Mouse (Mus musculus) liver, postnatal 0 days (tissue): ENCODE measurements around the gene Rgs7. TPM values are rescaled to one million over a fixed set of nuclear protein-coding genes. Genes with fewer than 3 reads are reported as not detected.

Source experiments
- ATAC-seq: fragments of 200-750 bp; cut with Nextera tagmentation; 2 replicates; pipeline ENCODE4 v1.8.0; 2017; ENCODE audit warnings: mild to moderate bottlenecking, moderate library complexity
- DNase-seq: peaks from one replicate; pipeline ENCODE4 v3.0.0-alpha.2; 2016
- H3K27ac ChIP-seq: fragments of 300-500 bp; sonication (generic); 2 replicates; pipeline ENCODE4 v1.5.1; 2014; ENCODE audit warnings: antibody characterized with exemption, moderate library complexity, mild to moderate bottlenecking, low read depth
- H3K27me3 ChIP-seq: fragments of 300-500 bp; sonication (generic); 2 replicates; pipeline ENCODE4 v1.6.1; 2014; ENCODE audit warnings: low read length, control low read depth, mixed read lengths; ENCODE audit not compliant: insufficient read depth
- H3K36me3 ChIP-seq: fragments of 300-500 bp; sonication (generic); replicated peaks from 2 replicates; pipeline ENCODE4 v1.6.1; 2014; ENCODE audit warnings: mild to moderate bottlenecking, control low read depth, low read length, moderate library complexity, mixed read lengths; ENCODE audit not compliant: insufficient read depth
- H3K4me1 ChIP-seq: fragments of 300-500 bp; sonication (generic); 2 replicates; pipeline ENCODE4 v1.6.1; 2014; ENCODE audit warnings: antibody characterized with exemption, mild to moderate bottlenecking, control low read depth; ENCODE audit not compliant: insufficient read depth
- H3K4me2 ChIP-seq: fragments of 300-500 bp; sonication (generic); 2 replicates; pipeline ENCODE4 v1.6.1; 2014; ENCODE audit warnings: low read depth, mild to moderate bottlenecking, low read length, moderate library complexity, mixed read lengths
- H3K4me3 ChIP-seq: fragments of 300-500 bp; sonication (generic); 2 replicates; pipeline ENCODE4 v1.5.1; 2014; ENCODE audit warnings: low read depth, low read length
- H3K9ac ChIP-seq: fragments of 300-500 bp; sonication (generic); replicated peaks from 2 replicates; pipeline ENCODE4 v1.6.1; 2014; ENCODE audit warnings: mild to moderate bottlenecking, moderate library complexity
- H3K9me3 ChIP-seq: fragments of 300-500 bp; sonication (generic); 2 replicates; pipeline ENCODE4 v1.6.1; 2016; ENCODE audit warnings: mild to moderate bottlenecking, control low read depth, low read length, mixed read lengths
- CTCF ChIP-seq: sonication (generic); IDR thresholded peaks from 2 replicates; pipeline ENCODE4 v1.5.1; 2016; ENCODE audit warnings: antibody characterized with exemption, low read depth
- EP300 ChIP-seq: IDR thresholded peaks from 2 replicates; pipeline ENCODE4 v1.6.1; 2016; ENCODE audit warnings: antibody characterized with exemption, low read depth, mild to moderate bottlenecking
- WGBS: fragments of 180-500 bp; shearing (Covaris S2); extraction: QIAGEN DNeasy Blood & Tissue Kit; methylation state at CpG from one replicate; pipeline ENCODE4 v1.1.7; 2014; ENCODE audit not compliant: insufficient replicate concordance; 5-methylcytosine and 5-hydroxymethylcytosine counted together
- polyA plus RNA-seq: library from polyadenylated mRNA; unstranded; fragments of >200 nt; fragmentation: Nextera tagmentation; extraction: Ambion mirVana; gene quantifications from 2 replicates; pipeline ENCODE4 v1.2.1, GENCODE M21; 2015

Rgs7 gene
- polyA plus RNA-seq, 1 experiment from 2014 or later: not detected

GRCm38 (mm10) chr1:175363606-175364005, 128.7 kb downstream of the Rgs7 start:
- Histone ChIP-seq H3K9ac (no peak overlapping the region), H3K27me3 (no peaks in the 10 kb centered on the region), H3K4me2 (no peak overlapping the region), H3K4me1 (no peaks in the 10 kb centered on the region), H3K4me3 (no peak overlapping the region), H3K9me3 (no peaks in the 10 kb centered on the region), H3K27ac (no peak overlapping the region), H3K36me3 (no peaks in the 10 kb centered on the region)
- WGBS: 72% methylated on average over 3 of the region's 3 CpGs
- no peak for DNase-seq
- TF ChIP-seq EP300: no peak
- TF ChIP-seq CTCF: no peak
- no peak for ATAC-seq

- Histone ChIP-seq H3K4me1 (no peaks in the 10 kb centered on the region), H3K4me2 (no peak overlapping the region), H3K27me3 (no peaks in the 10 kb centered on the region), H3K9me3 (no peaks in the 10 kb centered on the region), H3K27ac (no peak overlapping the region), H3K36me3 (no peaks in the 10 kb centered on the region), H3K4me3 (no peak overlapping the region), H3K9ac (no peak overlapping the region)
- no peak for DNase-seq
- TF ChIP-seq CTCF: no peak
- ATAC-seq: no peak
- 52% methylated on average over 7 of the region's 7 CpGs for WGBS
These were observed 132.6 kb downstream of the Rgs7 start for GRCm38 (mm10) chr1:175359411-175360366.

GRCm38 (mm10) chr1:175352921-175353320, 139.4 kb downstream of the Rgs7 start:
- no peak overlapping the region for H3K27ac ChIP-seq
- H3K27me3 ChIP-seq: no peaks in the 10 kb centered on the region
- no peaks in the 10 kb centered on the region for H3K4me1 ChIP-seq
- H3K9ac ChIP-seq: no peak overlapping the region
- DNase-seq (no peak), ATAC-seq (no peak)
- no peaks in the 10 kb centered on the region for H3K36me3 ChIP-seq
- no peak overlapping the region for H3K4me3 ChIP-seq
- H3K9me3 ChIP-seq: no peaks in the 10 kb centered on the region
- no peak for TF ChIP-seq EP300
- TF ChIP-seq CTCF: no peak
- 64% methylated on average over 4 of the region's 4 CpGs for WGBS
- no peak overlapping the region for H3K4me2 ChIP-seq

GRCm38 (mm10) chr1:175346162-175346561, 146.1 kb downstream of the Rgs7 start:
- Histone ChIP-seq H3K27ac (no peak overlapping the region), H3K9me3 (no peaks in the 10 kb centered on the region), H3K9ac (no peak overlapping the region), H3K4me2 (no peak overlapping the region), H3K36me3 (no peaks in the 10 kb centered on the region), H3K4me3 (no peak overlapping the region), H3K27me3 (no peaks in the 10 kb centered on the region), H3K4me1 (no peaks in the 10 kb centered on the region)
- 63% methylated on average over 1 of the region's 1 CpGs for WGBS
- no peak for TF ChIP-seq EP300
- no peak for TF ChIP-seq CTCF
- no peak for ATAC-seq
- DNase-seq: no peak

- Histone ChIP-seq H3K4me2 (no peak overlapping the region), H3K4me3 (no peak overlapping the region), H3K4me1 (no peaks in the 10 kb centered on the region), H3K36me3 (no peaks in the 10 kb centered on the region), H3K27me3 (no peaks in the 10 kb centered on the region), H3K9me3 (no peaks in the 10 kb centered on the region), H3K27ac (no peak overlapping the region), H3K9ac (no peak overlapping the region)
- TF ChIP-seq CTCF (no peak), EP300 (no peak)
- ATAC-seq: no peak
- no peak for DNase-seq
- WGBS: 76% methylated on average over 4 of the region's 4 CpGs
These were observed 156.1 kb downstream of the Rgs7 start for GRCm38 (mm10) chr1:175336191-175336590.

GRCm38 (mm10) chr1:175333041-175333854, 159.1 kb downstream of the Rgs7 start:
- no peaks in the 10 kb centered on the region for H3K36me3 ChIP-seq
- H3K9ac ChIP-seq: no peak overlapping the region
- ATAC-seq (no peak), DNase-seq (no peak)
- WGBS: 74% methylated on average over 9 of the region's 9 CpGs
- no peaks in the 10 kb centered on the region for H3K4me1 ChIP-seq
- no peaks in the 10 kb centered on the region for H3K9me3 ChIP-seq
- TF ChIP-seq EP300 (no peak), CTCF (no peak)
- no peak overlapping the region for H3K27ac ChIP-seq
- H3K4me3 ChIP-seq: no peak overlapping the region
- no peaks in the 10 kb centered on the region for H3K27me3 ChIP-seq
- H3K4me2 ChIP-seq: no peak overlapping the region
